Mouse (Mus musculus): ENCODE data around the gene Zfp1. TPM values are rescaled to one million over a fixed set of nuclear protein-coding genes. Genes with fewer than 3 reads are reported as not detected.

Gene Zfp1
- polyA plus RNA-seq, 1 experiment from 2014 or later: 19.9 TPM

GRCm38 (mm10) chr8:111678848-111679247, 35.6 kb downstream of the Zfp1 start:
- 93% methylated on average over 7 of the region's 7 CpGs for WGBS
- no peaks in the 10 kb centered on the region for H3K27me3 ChIP-seq (ENCODE audit: control insufficient read depth, insufficient read depth, low read depth, low read length)
- no peak for ATAC-seq (ENCODE audit: low read depth)
- H3K4me1 ChIP-seq (replicated peaks; ENCODE audit: control insufficient read depth, insufficient read depth, low read length): no peaks in the 10 kb centered on the region
- H3K4me3 ChIP-seq (ENCODE audit: low read length): no peak overlapping the region
- H3K9me3 ChIP-seq (ENCODE audit: control insufficient read depth, low read length): peaks cover 5% of the 10 kb centered on the region; the same call in 1 of the 2 replicates
- H3K4me2 ChIP-seq (ENCODE audit: low read depth, low read length): no peak overlapping the region
- H3K27ac ChIP-seq (ENCODE audit: low read length): no peak overlapping the region
- H3K9ac ChIP-seq (ENCODE audit: low read length): no peak overlapping the region
- no peaks in the 10 kb centered on the region for H3K36me3 ChIP-seq (ENCODE audit: control insufficient read depth, insufficient read depth, low read length)

- Histone ChIP-seq H3K4me3 (ENCODE audit: low read length) (no peak overlapping the region), H3K9me3 (ENCODE audit: control insufficient read depth, low read length) (peaks cover 5% of the 10 kb centered on the region; the same call in 1 of the 2 replicates), H3K27ac (ENCODE audit: low read length) (no peak overlapping the region), H3K4me2 (ENCODE audit: low read depth, low read length) (no peak overlapping the region), H3K27me3 (ENCODE audit: control insufficient read depth, insufficient read depth, low read depth, low read length) (no peaks in the 10 kb centered on the region), H3K9ac (ENCODE audit: low read length) (no peak overlapping the region), H3K36me3 (ENCODE audit: control insufficient read depth, insufficient read depth, low read length) (no peaks in the 10 kb centered on the region), H3K4me1 (replicated peaks; ENCODE audit: control insufficient read depth, insufficient read depth, low read length) (no peaks in the 10 kb centered on the region)
- WGBS: 28% methylated on average over 17 of the region's 17 CpGs
- ATAC-seq (ENCODE audit: low read depth): peak; percentile 60; the same call in 1 of the 2 replicates
Measured at GRCm38 (mm10) chr8:111680423-111681028, 37.3 kb downstream of the Zfp1 start.

GRCm38 (mm10) chr8:111681153-111681552, 38.0 kb downstream of the Zfp1 start:
- Histone ChIP-seq H3K4me3 (ENCODE audit: low read length) (no peak overlapping the region), H3K4me1 (replicated peaks; ENCODE audit: control insufficient read depth, insufficient read depth, low read length) (no peaks in the 10 kb centered on the region), H3K9me3 (ENCODE audit: control insufficient read depth, low read length) (peaks cover 4% of the 10 kb centered on the region; the same call in 1 of the 2 replicates), H3K9ac (ENCODE audit: low read length) (no peak overlapping the region), H3K27ac (ENCODE audit: low read length) (no peak overlapping the region), H3K36me3 (ENCODE audit: control insufficient read depth, insufficient read depth, low read length) (no peaks in the 10 kb centered on the region), H3K27me3 (ENCODE audit: control insufficient read depth, insufficient read depth, low read depth, low read length) (no peaks in the 10 kb centered on the region), H3K4me2 (ENCODE audit: low read depth, low read length) (no peak overlapping the region)
- WGBS: 63% methylated on average over 11 of the region's 11 CpGs
- ATAC-seq (ENCODE audit: low read depth): no peak

- Histone ChIP-seq H3K27me3 (ENCODE audit: control insufficient read depth, insufficient read depth, low read depth, low read length) (no peaks in the 10 kb centered on the region), H3K4me3 (ENCODE audit: low read length) (no peak overlapping the region), H3K27ac (ENCODE audit: low read length) (no peak overlapping the region), H3K36me3 (ENCODE audit: control insufficient read depth, insufficient read depth, low read length) (no peaks in the 10 kb centered on the region), H3K9ac (ENCODE audit: low read length) (no peak overlapping the region), H3K4me2 (ENCODE audit: low read depth, low read length) (no peak overlapping the region), H3K9me3 (ENCODE audit: control insufficient read depth, low read length) (no peaks in the 10 kb centered on the region), H3K4me1 (replicated peaks; ENCODE audit: control insufficient read depth, insufficient read depth, low read length) (no peaks in the 10 kb centered on the region)
- ATAC-seq (ENCODE audit: low read depth): no peak
- WGBS: 24% methylated on average over 9 of the region's 9 CpGs
Measured at GRCm38 (mm10) chr8:111682521-111682920, 39.3 kb downstream of the Zfp1 start.

- Histone ChIP-seq H3K4me2 (ENCODE audit: low read depth, low read length) (no peak overlapping the region), H3K27me3 (ENCODE audit: control insufficient read depth, insufficient read depth, low read depth, low read length) (no peaks in the 10 kb centered on the region), H3K4me3 (ENCODE audit: low read length) (no peak overlapping the region), H3K27ac (ENCODE audit: low read length) (no peak overlapping the region), H3K4me1 (replicated peaks; ENCODE audit: control insufficient read depth, insufficient read depth, low read length) (no peaks in the 10 kb centered on the region), H3K36me3 (ENCODE audit: control insufficient read depth, insufficient read depth, low read length) (no peaks in the 10 kb centered on the region), H3K9ac (ENCODE audit: low read length) (no peak overlapping the region), H3K9me3 (ENCODE audit: control insufficient read depth, low read length) (no peaks in the 10 kb centered on the region)
- 73% methylated on average over 13 of the region's 13 CpGs for WGBS
- no peak for ATAC-seq (ENCODE audit: low read depth)
Measured at GRCm38 (mm10) chr8:111686881-111687280, 43.7 kb downstream of the Zfp1 start.

- no peaks in the 10 kb centered on the region for H3K36me3 ChIP-seq (ENCODE audit: control insufficient read depth, insufficient read depth, low read length)
- no peak within 1 kb of the TSS for H3K27ac ChIP-seq (ENCODE audit: low read length)
- H3K4me3 ChIP-seq (ENCODE audit: low read length): no peak within 1 kb of the TSS
- no peak for ATAC-seq (ENCODE audit: low read depth)
- H3K4me2 ChIP-seq (ENCODE audit: low read depth, low read length): no peak within 1 kb of the TSS
- H3K9ac ChIP-seq (ENCODE audit: low read length): no peak within 1 kb of the TSS
- H3K27me3 ChIP-seq (ENCODE audit: control insufficient read depth, insufficient read depth, low read depth, low read length): no peaks in the 10 kb centered on the region
- 71% methylated on average over 2 of the region's 2 CpGs for WGBS
- no peaks in the 10 kb centered on the region for H3K4me1 ChIP-seq (replicated peaks; ENCODE audit: control insufficient read depth, insufficient read depth, low read length)
- H3K9me3 ChIP-seq (ENCODE audit: control insufficient read depth, low read length): no peaks in the 10 kb centered on the region
Measured at GRCm38 (mm10) chr8:111690960-111691445, 47.8 kb downstream of the Zfp1 start, which contains the start of gene Ctrb1. Ctrb1 (minus strand) TSS chr8:111691010.

GRCm38 (mm10) chr8:111693261-111693741, 50.1 kb downstream of the Zfp1 start:
- Histone ChIP-seq H3K4me1 (replicated peaks; ENCODE audit: control insufficient read depth, insufficient read depth, low read length) (no peaks in the 10 kb centered on the region), H3K9me3 (ENCODE audit: control insufficient read depth, low read length) (no peaks in the 10 kb centered on the region), H3K9ac (ENCODE audit: low read length) (no peak overlapping the region), H3K4me3 (ENCODE audit: low read length) (no peak overlapping the region), H3K27ac (ENCODE audit: low read length) (no peak overlapping the region), H3K36me3 (ENCODE audit: control insufficient read depth, insufficient read depth, low read length) (no peaks in the 10 kb centered on the region), H3K27me3 (ENCODE audit: control insufficient read depth, insufficient read depth, low read depth, low read length) (no peaks in the 10 kb centered on the region), H3K4me2 (ENCODE audit: low read depth, low read length) (no peak overlapping the region)
- WGBS: 44% methylated on average over 6 of the region's 6 CpGs
- peak; percentile 51; the same call in 1 of the 2 replicates for ATAC-seq (ENCODE audit: low read depth)

- ATAC-seq (ENCODE audit: low read depth): no peak
- H3K27me3 ChIP-seq (ENCODE audit: control insufficient read depth, insufficient read depth, low read depth, low read length): no peaks in the 10 kb centered on the region
- no peaks in the 10 kb centered on the region for H3K9me3 ChIP-seq (ENCODE audit: control insufficient read depth, low read length)
- 42% methylated on average over 7 of the region's 7 CpGs for WGBS
- no peak overlapping the region for H3K9ac ChIP-seq (ENCODE audit: low read length)
- H3K36me3 ChIP-seq (ENCODE audit: control insufficient read depth, insufficient read depth, low read length): no peaks in the 10 kb centered on the region
- no peaks in the 10 kb centered on the region for H3K4me1 ChIP-seq (replicated peaks; ENCODE audit: control insufficient read depth, insufficient read depth, low read length)
- no peak overlapping the region for H3K4me3 ChIP-seq (ENCODE audit: low read length)
- no peak overlapping the region for H3K27ac ChIP-seq (ENCODE audit: low read length)
- H3K4me2 ChIP-seq (ENCODE audit: low read depth, low read length): no peak overlapping the region
Measured at GRCm38 (mm10) chr8:111695441-111695840, 52.2 kb downstream of the Zfp1 start.

- Histone ChIP-seq H3K27ac (ENCODE audit: low read length) (no peak overlapping the region), H3K9ac (ENCODE audit: low read length) (no peak overlapping the region), H3K4me1 (replicated peaks; ENCODE audit: control insufficient read depth, insufficient read depth, low read length) (no peaks in the 10 kb centered on the region), H3K4me3 (ENCODE audit: low read length) (no peak overlapping the region), H3K4me2 (ENCODE audit: low read depth, low read length) (no peak overlapping the region), H3K9me3 (ENCODE audit: control insufficient read depth, low read length) (no peaks in the 10 kb centered on the region), H3K27me3 (ENCODE audit: control insufficient read depth, insufficient read depth, low read depth, low read length) (no peaks in the 10 kb centered on the region), H3K36me3 (ENCODE audit: control insufficient read depth, insufficient read depth, low read length) (no peaks in the 10 kb centered on the region)
- WGBS: 78% methylated on average over 10 of the region's 10 CpGs
- no peak for ATAC-seq (ENCODE audit: low read depth)
Measured at GRCm38 (mm10) chr8:111697655-111698054, 54.5 kb downstream of the Zfp1 start.
